Mouse (Mus musculus) embryonic facial prominence, embryonic 14.5 days (tissue): ENCODE results near the gene Jak2. TPM values are rescaled to one million over a fixed set of nuclear protein-coding genes. Genes with fewer than 3 reads are reported as not detected.

ENCODE experiments used
- ATAC-seq: fragments of 200-750 bp; cut with Nextera tagmentation; 2 replicates; pipeline ENCODE4 v1.8.0; 2017; ENCODE audit warnings: low read depth, moderate number of reproducible peaks, moderate TSS enrichment
- DNase-seq: peaks from one replicate; pipeline ENCODE4 v3.0.0-alpha.2; 2015; ENCODE audit warnings: low spot score
- H3K27ac ChIP-seq: fragments of 300-500 bp; sonication (generic); replicated peaks from 2 replicates; pipeline ENCODE4 v1.5.1; 2014; ENCODE audit warnings: low read depth, mild to moderate bottlenecking, low read length, moderate library complexity
- H3K27me3 ChIP-seq: fragments of 300-500 bp; sonication (generic); replicated peaks from 2 replicates; pipeline ENCODE4 v1.6.1; 2014; ENCODE audit warnings: low read length; ENCODE audit not compliant: control insufficient read depth, insufficient read depth
- H3K36me3 ChIP-seq: fragments of 300-500 bp; sonication (generic); 2 replicates; pipeline ENCODE4 v1.6.1; 2014; ENCODE audit warnings: low read length, mixed read lengths; ENCODE audit not compliant: control insufficient read depth, insufficient read depth
- H3K4me1 ChIP-seq: fragments of 300-500 bp; sonication (generic); 2 replicates; pipeline ENCODE4 v1.6.1; 2014; ENCODE audit warnings: antibody characterized with exemption, low read length; ENCODE audit not compliant: control insufficient read depth, insufficient read depth
- H3K4me2 ChIP-seq: fragments of 300-500 bp; sonication (generic); 2 replicates; pipeline ENCODE4 v1.6.1; 2014; ENCODE audit warnings: low read depth, mild to moderate bottlenecking, low read length, moderate library complexity, mixed read lengths
- H3K4me3 ChIP-seq: fragments of 300-500 bp; sonication (generic); 2 replicates; pipeline ENCODE4 v1.5.1; 2014; ENCODE audit warnings: low read depth, mild to moderate bottlenecking, low read length
- H3K9ac ChIP-seq: fragments of 300-500 bp; sonication (generic); 2 replicates; pipeline ENCODE4 v1.6.1; 2014; ENCODE audit warnings: low read depth, mild to moderate bottlenecking, low read length, moderate library complexity, mixed read lengths
- H3K9me3 ChIP-seq: fragments of 300-500 bp; sonication (generic); 2 replicates; pipeline ENCODE4 v1.6.1; 2016; ENCODE audit warnings: low read length; ENCODE audit not compliant: control insufficient read depth
- WGBS: fragments of 180-500 bp; shearing (Covaris S2); extraction: QIAGEN DNeasy Blood & Tissue Kit; methylation state at CpG from one replicate; pipeline ENCODE4 v1.1.7; 2014; 5-methylcytosine and 5-hydroxymethylcytosine counted together
- polyA plus RNA-seq: library from polyadenylated mRNA; unstranded; fragments of >200 nt; fragmentation: Nextera tagmentation; extraction: Ambion mirVana; gene quantifications from 2 replicates; pipeline ENCODE4 v1.2.1, GENCODE M21; 2014

Gene Jak2
- polyA plus RNA-seq, 1 experiment from 2014 or later: 16.2 TPM

GRCm38 (mm10) chr19:29224968-29225367 lies 26.7 kb upstream of the Jak2 start:
- no peak overlapping the region for H3K4me2 ChIP-seq
- no peaks in the 10 kb centered on the region for H3K27me3 ChIP-seq
- DNase-seq: no peak
- no peak for ATAC-seq
- H3K9ac ChIP-seq: no peak overlapping the region
- no peak overlapping the region for H3K4me3 ChIP-seq
- H3K27ac ChIP-seq: no peak overlapping the region
- H3K9me3 ChIP-seq: peaks cover 8% of the 10 kb centered on the region; the same call in 1 of the 2 replicates
- H3K4me1 ChIP-seq: no peaks in the 10 kb centered on the region
- H3K36me3 ChIP-seq: no peaks in the 10 kb centered on the region

- Histone ChIP-seq H3K4me1 (no peaks in the 10 kb centered on the region), H3K9me3 (peaks cover 8% of the 10 kb centered on the region; the same call in 1 of the 2 replicates), H3K36me3 (no peaks in the 10 kb centered on the region), H3K9ac (no peak overlapping the region), H3K27me3 (no peaks in the 10 kb centered on the region), H3K27ac (no peak overlapping the region), H3K4me2 (no peak overlapping the region), H3K4me3 (no peak overlapping the region)
- DNase-seq: no peak
- ATAC-seq: no peak
- WGBS: 76% methylated on average over 1 of the region's 1 CpGs
These were observed 24.6 kb upstream of the Jak2 start for GRCm38 (mm10) chr19:29226996-29227395.

GRCm38 (mm10) chr19:29227941-29228590 lies 23.6 kb upstream of the Jak2 start:
- DNase-seq: no peak
- no peak overlapping the region for H3K4me3 ChIP-seq
- H3K9me3 ChIP-seq: peaks cover 8% of the 10 kb centered on the region; the same call in 1 of the 2 replicates
- no peak for ATAC-seq
- H3K4me1 ChIP-seq: no peaks in the 10 kb centered on the region
- H3K27me3 ChIP-seq: no peaks in the 10 kb centered on the region
- H3K36me3 ChIP-seq: no peaks in the 10 kb centered on the region
- H3K9ac ChIP-seq: no peak overlapping the region
- 77% methylated on average over 9 of the region's 9 CpGs for WGBS
- no peak overlapping the region for H3K27ac ChIP-seq
- H3K4me2 ChIP-seq: no peak overlapping the region

- no peak for DNase-seq
- Histone ChIP-seq H3K9ac (no peak overlapping the region), H3K27me3 (no peaks in the 10 kb centered on the region), H3K9me3 (peaks cover 8% of the 10 kb centered on the region; the same call in 1 of the 2 replicates), H3K27ac (no peak overlapping the region), H3K4me2 (no peak overlapping the region), H3K36me3 (no peaks in the 10 kb centered on the region), H3K4me1 (no peaks in the 10 kb centered on the region), H3K4me3 (no peak overlapping the region)
- 59% methylated on average over 2 of the region's 2 CpGs for WGBS
- ATAC-seq: no peak
These were observed 22.6 kb upstream of the Jak2 start for GRCm38 (mm10) chr19:29228989-29229388.

GRCm38 (mm10) chr19:29232738-29233137 lies 18.9 kb upstream of the Jak2 start:
- Histone ChIP-seq H3K9me3 (no peaks in the 10 kb centered on the region), H3K4me2 (no peak overlapping the region), H3K27ac (no peak overlapping the region), H3K36me3 (no peaks in the 10 kb centered on the region), H3K9ac (no peak overlapping the region), H3K27me3 (no peaks in the 10 kb centered on the region), H3K4me3 (no peak overlapping the region), H3K4me1 (no peaks in the 10 kb centered on the region)
- ATAC-seq (no peak), DNase-seq (no peak)
- 72% methylated on average over 6 of the region's 6 CpGs for WGBS

- Histone ChIP-seq H3K4me1 (no peaks in the 10 kb centered on the region), H3K9ac (no peak overlapping the region), H3K4me3 (no peak overlapping the region), H3K27me3 (no peaks in the 10 kb centered on the region), H3K27ac (no peak overlapping the region), H3K9me3 (no peaks in the 10 kb centered on the region), H3K36me3 (no peaks in the 10 kb centered on the region), H3K4me2 (no peak overlapping the region)
- ATAC-seq (0 out of 2 replicates have a peak, but pooled peaks have one; percentile 26), DNase-seq (peak; percentile 56)
- 54% methylated on average over 9 of the region's 9 CpGs for WGBS
These were observed 14.8 kb upstream of the Jak2 start for GRCm38 (mm10) chr19:29236658-29237385.

- Histone ChIP-seq H3K27me3 (no peaks in the 10 kb centered on the region), H3K4me1 (no peaks in the 10 kb centered on the region), H3K4me3 (no peak overlapping the region), H3K9ac (no peak overlapping the region), H3K36me3 (no peaks in the 10 kb centered on the region), H3K27ac (no peak overlapping the region), H3K4me2 (no peak overlapping the region; the same call in 1 of the 2 replicates), H3K9me3 (no peaks in the 10 kb centered on the region)
- DNase-seq (peak; percentile 34), ATAC-seq (no peak)
- WGBS: 30% methylated on average over 9 of the region's 9 CpGs
These were observed 13.5 kb upstream of the Jak2 start for GRCm38 (mm10) chr19:29238171-29238570.

GRCm38 (mm10) chr19:29239513-29240235 lies 12.0 kb upstream of the Jak2 start:
- no peak overlapping the region for H3K4me2 ChIP-seq
- H3K27me3 ChIP-seq: no peaks in the 10 kb centered on the region
- no peak overlapping the region for H3K27ac ChIP-seq
- DNase-seq: no peak
- H3K9me3 ChIP-seq: no peaks in the 10 kb centered on the region
- H3K9ac ChIP-seq: no peak overlapping the region
- H3K4me1 ChIP-seq: no peaks in the 10 kb centered on the region
- ATAC-seq: no peak
- no peaks in the 10 kb centered on the region for H3K36me3 ChIP-seq
- WGBS: 77% methylated on average over 7 of the region's 7 CpGs
- no peak overlapping the region for H3K4me3 ChIP-seq
